Mouse (Mus musculus): ENCODE results near the gene Slc4a7. TPM values are rescaled to one million over a fixed set of nuclear protein-coding genes. Genes with fewer than 3 reads are reported as not detected.

Slc4a7 gene
- polyA plus RNA-seq, 1 experiment, result 6.9 TPM

GRCm38 (mm10) chr14:14714130-14714529 is 12.1 kb downstream of the Slc4a7 start:
- Histone ChIP-seq H3K27me3 (ENCODE audit: control insufficient read depth, insufficient read depth, low read length) (no peaks in the 10 kb centered on the region), H3K27ac (ENCODE audit: insufficient read depth, low read depth, low read length) (no peak overlapping the region), H3K4me3 (ENCODE audit: low read depth, low read length) (no peak overlapping the region), H3K36me3 (ENCODE audit: control insufficient read depth, insufficient read depth, low read length) (peaks cover 7% of the 10 kb centered on the region), H3K4me1 (ENCODE audit: control insufficient read depth, insufficient read depth, insufficient read length, low read length) (no peaks in the 10 kb centered on the region)
- no peak for TF ChIP-seq CTCF (IDR thresholded peaks at IDR 0.05; ENCODE audit: extremely low read depth, insufficient read length, insufficient replicate concordance, low read depth, low read length)
- no peak for TF ChIP-seq POLR2A (IDR thresholded peaks at IDR 0.05; ENCODE audit: low read depth, low read length)

GRCm38 (mm10) chr14:14715794-14716193 is 13.7 kb downstream of the Slc4a7 start:
- no peak for TF ChIP-seq CTCF (IDR thresholded peaks at IDR 0.05; ENCODE audit: extremely low read depth, insufficient read length, insufficient replicate concordance, low read depth, low read length)
- no peak for TF ChIP-seq POLR2A (IDR thresholded peaks at IDR 0.05; ENCODE audit: low read depth, low read length)
- WGBS, result 89% methylated on average over 2 of the region's 2 CpGs
- H3K27me3 ChIP-seq (ENCODE audit: control insufficient read depth, insufficient read depth, low read length), result no peaks in the 10 kb centered on the region
- H3K4me3 ChIP-seq (ENCODE audit: low read depth, low read length), result no peak overlapping the region
- no peaks in the 10 kb centered on the region for H3K4me1 ChIP-seq (ENCODE audit: control insufficient read depth, insufficient read depth, insufficient read length, low read length)
- H3K27ac ChIP-seq (ENCODE audit: insufficient read depth, low read depth, low read length), result no peak overlapping the region
- peaks cover 3% of the 10 kb centered on the region for H3K36me3 ChIP-seq (ENCODE audit: control insufficient read depth, insufficient read depth, low read length)

- H3K4me1 ChIP-seq (ENCODE audit: control insufficient read depth, insufficient read depth, insufficient read length, low read length), result no peaks in the 10 kb centered on the region
- no peak overlapping the region for H3K27ac ChIP-seq (ENCODE audit: insufficient read depth, low read depth, low read length)
- no peak overlapping the region for H3K4me3 ChIP-seq (ENCODE audit: low read depth, low read length)
- no peak for TF ChIP-seq POLR2A (IDR thresholded peaks at IDR 0.05; ENCODE audit: low read depth, low read length)
- TF ChIP-seq CTCF (IDR thresholded peaks at IDR 0.05; ENCODE audit: extremely low read depth, insufficient read length, insufficient replicate concordance, low read depth, low read length), result no peak
- peaks cover 2% of the 10 kb centered on the region for H3K36me3 ChIP-seq (ENCODE audit: control insufficient read depth, insufficient read depth, low read length)
- H3K27me3 ChIP-seq (ENCODE audit: control insufficient read depth, insufficient read depth, low read length), result no peaks in the 10 kb centered on the region
- WGBS, result 79% methylated on average over 6 of the region's 6 CpGs
Observed at GRCm38 (mm10) chr14:14716843-14717242, 14.8 kb downstream of the Slc4a7 start.

GRCm38 (mm10) chr14:14718556-14718955 is 16.5 kb downstream of the Slc4a7 start:
- Histone ChIP-seq H3K36me3 (ENCODE audit: control insufficient read depth, insufficient read depth, low read length) (peaks cover 2% of the 10 kb centered on the region), H3K4me1 (ENCODE audit: control insufficient read depth, insufficient read depth, insufficient read length, low read length) (no peaks in the 10 kb centered on the region), H3K4me3 (ENCODE audit: low read depth, low read length) (no peak overlapping the region), H3K27ac (ENCODE audit: insufficient read depth, low read depth, low read length) (no peak overlapping the region), H3K27me3 (ENCODE audit: control insufficient read depth, insufficient read depth, low read length) (no peaks in the 10 kb centered on the region)
- 87% methylated on average over 4 of the region's 4 CpGs for WGBS
- no peak for TF ChIP-seq CTCF (IDR thresholded peaks at IDR 0.05; ENCODE audit: extremely low read depth, insufficient read length, insufficient replicate concordance, low read depth, low read length)
- TF ChIP-seq POLR2A (IDR thresholded peaks at IDR 0.05; ENCODE audit: low read depth, low read length), result no peak

GRCm38 (mm10) chr14:14781169-14781568 is 79.1 kb downstream of the Slc4a7 start:
- no peaks in the 10 kb centered on the region for H3K4me1 ChIP-seq (ENCODE audit: control insufficient read depth, insufficient read depth, insufficient read length, low read length)
- peaks cover 30% of the 10 kb centered on the region for H3K36me3 ChIP-seq (ENCODE audit: control insufficient read depth, insufficient read depth, low read length)
- no peak for TF ChIP-seq CTCF (IDR thresholded peaks at IDR 0.05; ENCODE audit: extremely low read depth, insufficient read length, insufficient replicate concordance, low read depth, low read length)
- TF ChIP-seq POLR2A (IDR thresholded peaks at IDR 0.05; ENCODE audit: low read depth, low read length), result no peak
- no peak overlapping the region for H3K27ac ChIP-seq (ENCODE audit: insufficient read depth, low read depth, low read length)
- 90% methylated on average over 2 of the region's 2 CpGs for WGBS
- no peaks in the 10 kb centered on the region for H3K27me3 ChIP-seq (ENCODE audit: control insufficient read depth, insufficient read depth, low read length)
- H3K4me3 ChIP-seq (ENCODE audit: low read depth, low read length), result no peak overlapping the region

GRCm38 (mm10) chr14:14784223-14784622 is 82.1 kb downstream of the Slc4a7 start:
- H3K4me1 ChIP-seq (ENCODE audit: control insufficient read depth, insufficient read depth, insufficient read length, low read length), result no peaks in the 10 kb centered on the region
- no peak overlapping the region for H3K27ac ChIP-seq (ENCODE audit: insufficient read depth, low read depth, low read length)
- no peak overlapping the region for H3K4me3 ChIP-seq (ENCODE audit: low read depth, low read length)
- no peaks in the 10 kb centered on the region for H3K27me3 ChIP-seq (ENCODE audit: control insufficient read depth, insufficient read depth, low read length)
- WGBS, result 85% methylated on average over 1 of the region's 1 CpGs
- TF ChIP-seq CTCF (IDR thresholded peaks at IDR 0.05; ENCODE audit: extremely low read depth, insufficient read length, insufficient replicate concordance, low read depth, low read length), result no peak
- TF ChIP-seq POLR2A (IDR thresholded peaks at IDR 0.05; ENCODE audit: low read depth, low read length), result no peak
- peaks cover 27% of the 10 kb centered on the region for H3K36me3 ChIP-seq (ENCODE audit: control insufficient read depth, insufficient read depth, low read length)

- H3K4me1 ChIP-seq (ENCODE audit: control insufficient read depth, insufficient read depth, insufficient read length, low read length), result no peaks in the 10 kb centered on the region
- no peaks in the 10 kb centered on the region for H3K27me3 ChIP-seq (ENCODE audit: control insufficient read depth, insufficient read depth, low read length)
- TF ChIP-seq POLR2A (IDR thresholded peaks at IDR 0.05; ENCODE audit: low read depth, low read length) (no peak), CTCF (IDR thresholded peaks at IDR 0.05; ENCODE audit: extremely low read depth, insufficient read length, insufficient replicate concordance, low read depth, low read length) (no peak)
- H3K27ac ChIP-seq (ENCODE audit: insufficient read depth, low read depth, low read length), result no peak overlapping the region
- 74% methylated on average over 1 of the region's 1 CpGs for WGBS
- H3K36me3 ChIP-seq (ENCODE audit: control insufficient read depth, insufficient read depth, low read length), result peaks cover 22% of the 10 kb centered on the region
- no peak overlapping the region for H3K4me3 ChIP-seq (ENCODE audit: low read depth, low read length)
Observed at GRCm38 (mm10) chr14:14786979-14787378, 84.9 kb downstream of the Slc4a7 start.

Measured in small intestine, adult 2 months (tissue).